Comparison of ENCODE assay signal across 8 mouse cellular contexts in genomic region chr3:34664636-34665531, GRCm38 (mm10). TPM values are rescaled to one million over a fixed set of nuclear protein-coding genes. Genes with fewer than 3 reads are reported as not detected.
DNase-seq lines count a peak whose midpoint lies in the region; ATAC-seq lines count a peak whose summit lies in the region.

No protein-coding gene starts in this region.

- H3K9me3 ChIP-seq in lung, embryonic 15.5 days: no peaks in the 10 kb centered on the region
- no peaks in the 10 kb centered on the region for H3K9me3 ChIP-seq in forebrain, embryonic 10.5 days
- no peaks in the 10 kb centered on the region for H3K9me3 ChIP-seq in limb, embryonic 13.5 days
- no peaks in the 10 kb centered on the region for H3K9me3 ChIP-seq in stomach, embryonic 14.5 days (ENCODE audit: control insufficient read depth, low read depth, low read length)

- peak overlapping the region; percentile 9; the same call in 1 of the 2 replicates for H3K27ac ChIP-seq in lung, embryonic 15.5 days
- H3K27ac ChIP-seq in forebrain, embryonic 10.5 days: peak overlapping the region; percentile 99
- no peak overlapping the region for H3K27ac ChIP-seq in limb, embryonic 13.5 days
- H3K27ac ChIP-seq in stomach, embryonic 14.5 days (ENCODE audit: low read length): peak overlapping the region; percentile 89

- H3K4me2 ChIP-seq in lung, embryonic 15.5 days: peak overlapping the region; percentile 49
- peak overlapping the region; percentile 56 for H3K4me2 ChIP-seq in limb, embryonic 13.5 days (replicated peaks)
- H3K4me2 ChIP-seq in stomach, embryonic 14.5 days (replicated peaks; ENCODE audit: low read depth, low read length): peak overlapping the region; percentile 51

- H3K36me3 ChIP-seq in lung, embryonic 15.5 days: no peaks in the 10 kb centered on the region
- H3K36me3 ChIP-seq in forebrain, embryonic 10.5 days (replicated peaks): no peaks in the 10 kb centered on the region
- no peaks in the 10 kb centered on the region for H3K36me3 ChIP-seq in limb, embryonic 13.5 days
- no peaks in the 10 kb centered on the region for H3K36me3 ChIP-seq in stomach, embryonic 14.5 days (ENCODE audit: control insufficient read depth, insufficient read depth, low read length)

- H3K27me3 ChIP-seq in lung, embryonic 15.5 days: peaks cover 100% of the 10 kb centered on the region
- peaks cover 99% of the 10 kb centered on the region for H3K27me3 ChIP-seq in forebrain, embryonic 10.5 days (ENCODE audit: poor library complexity, severe bottlenecking)
- peaks cover 99% of the 10 kb centered on the region for H3K27me3 ChIP-seq in limb, embryonic 13.5 days
- peaks cover 29% of the 10 kb centered on the region for H3K27me3 ChIP-seq in stomach, embryonic 14.5 days (ENCODE audit: control insufficient read depth, insufficient read depth, low read length)

- H3K9ac ChIP-seq in lung, embryonic 15.5 days: 0 out of 2 replicates have a peak overlapping the region, but pooled peaks have one; percentile 6
- H3K9ac ChIP-seq in limb, embryonic 13.5 days: no peak overlapping the region
- H3K9ac ChIP-seq in stomach, embryonic 14.5 days (replicated peaks; ENCODE audit: low read depth, low read length): no peak overlapping the region; the same call in 1 of the 2 replicates

- no peak for DNase-seq in lung, postnatal 25 days (ENCODE audit: low spot score)
- peak; percentile 54 for DNase-seq in forebrain, embryonic 10.5 days (ENCODE audit: extremely low spot score, low spot score)
- DNase-seq in thymus, postnatal 0 days (ENCODE audit: low spot score): no peak
- DNase-seq in cerebellum, postnatal 36 days: no peak
- DNase-seq in MN1 (ENCODE audit: low spot score): no peak

- H3K4me1 ChIP-seq in lung, embryonic 15.5 days: peaks cover 17% of the 10 kb centered on the region
- peaks cover 100% of the 10 kb centered on the region for H3K4me1 ChIP-seq in forebrain, embryonic 10.5 days
- peaks cover 16% of the 10 kb centered on the region for H3K4me1 ChIP-seq in limb, embryonic 13.5 days
- H3K4me1 ChIP-seq in stomach, embryonic 14.5 days (ENCODE audit: control insufficient read depth, insufficient read depth, low read length): peaks cover 5% of the 10 kb centered on the region; the same call in 1 of the 2 replicates

- 1% methylated on average over 31 of the region's 31 CpGs for WGBS in lung, embryonic 15.5 days
- WGBS in forebrain, embryonic 10.5 days: under 1% methylated on average over 31 of the region's 31 CpGs
- WGBS in limb, embryonic 13.5 days: under 1% methylated on average over 31 of the region's 31 CpGs
- 1% methylated on average over 31 of the region's 31 CpGs for WGBS in stomach, embryonic 14.5 days

- peak overlapping the region; percentile 34 for H3K4me3 ChIP-seq in lung, embryonic 15.5 days
- peak overlapping the region; percentile 79 for H3K4me3 ChIP-seq in forebrain, embryonic 10.5 days
- peak overlapping the region; percentile 34 for H3K4me3 ChIP-seq in limb, embryonic 13.5 days
- H3K4me3 ChIP-seq in stomach, embryonic 14.5 days (ENCODE audit: low read depth, low read length): peak overlapping the region; percentile 31

- no peak for ATAC-seq in lung, embryonic 15.5 days (ENCODE audit: borderline replicate concordance, extremely low read depth, low FRiP score, low TSS enrichment)
- no peak for ATAC-seq in limb, embryonic 13.5 days (ENCODE audit: low FRiP score, low read depth)
- peak; percentile 15; the same call in 1 of the 2 replicates for ATAC-seq in stomach, embryonic 14.5 days (ENCODE audit: insufficient number of reproducible peaks, insufficient read depth, low FRiP score, low read depth)

RNA-seq across cellular contexts. Expression of gene Sox2, which starts 14.7 kb away (rescaled TPM):
- polyA plus RNA-seq in lung, embryonic 15.5 days (2015; fragmentation: Nextera tagmentation; extraction: Ambion mirVana): 4.1 and 5.3 TPM in 2 replicates
- 29.2 and 29.3 TPM in 2 replicates for polyA plus RNA-seq in forebrain, embryonic 10.5 days (2016; fragmentation: Nextera tagmentation; extraction: Ambion mirVana)
- 0.29 and 0.47 TPM in 2 replicates for polyA plus RNA-seq in limb, embryonic 13.5 days (2015; fragmentation: Nextera tagmentation; extraction: Ambion mirVana)
- polyA plus RNA-seq in stomach, embryonic 14.5 days (2014; fragmentation: Nextera tagmentation; extraction: Ambion mirVana): 12.0 and 12.5 TPM in 2 replicates
- 0.23 TPM in 1 of 2 replicates, not detected in the other for polyA plus RNA-seq in thymus, postnatal 0 days (2015; fragmentation: Nextera tagmentation; extraction: Ambion mirVana)
